Mouse (Mus musculus): ENCODE results near the gene Mfap3.

The Mfap3 gene

DNA sequence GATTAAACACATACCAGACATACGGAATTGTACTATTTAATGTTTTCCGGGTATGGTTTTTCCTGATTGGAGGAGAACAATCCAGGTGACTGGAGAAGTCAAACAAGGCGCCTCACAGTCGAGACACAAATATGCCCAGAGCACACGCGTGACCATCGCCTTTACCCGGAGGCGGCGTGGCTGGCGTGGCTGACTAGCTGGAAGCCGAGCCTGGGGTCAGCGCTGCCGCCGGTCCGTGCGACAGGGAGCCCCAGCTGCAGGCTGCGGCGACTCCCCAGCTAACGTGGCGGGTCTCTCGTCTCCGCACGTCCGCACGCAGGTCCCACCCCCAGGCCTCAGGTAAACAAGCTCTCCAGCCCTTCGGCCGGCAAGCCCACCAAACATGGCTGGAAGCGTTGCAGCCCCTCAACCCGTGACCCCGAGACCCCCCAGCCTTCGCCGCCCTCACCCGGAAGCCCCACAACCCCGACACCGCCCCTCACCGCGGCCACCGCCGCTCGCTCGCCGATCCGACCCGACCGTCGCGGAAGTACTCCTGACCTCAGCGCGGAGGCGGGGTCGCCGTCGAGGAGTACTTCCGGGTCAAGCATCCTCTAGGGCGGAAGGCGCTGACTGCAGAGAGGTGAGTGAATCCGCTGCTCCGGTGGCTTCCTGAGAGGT, at the start of gene Mfap3, which contains the start of gene Fam114a2:
Mfap3 (plus strand) TSS at position 574 of the 660 bp plus-strand sequence.
Fam114a2 (minus strand) TSS at position 527 of the 660 bp plus-strand sequence.
- ChIA-PET POLR2A (interaction anchor here in 3 of 4 experiments (0.6 to 3.4 kb wide), 23 partner anchors 10 to 1446 kb away, joined by 3 to 22 read pairs (median 3); no protein-coding TSS in a partner anchor), CTCF (interaction anchor here in 1 of 4 experiments (0.8 to 1.5 kb wide), 2 partner anchors 30 to 260 kb away, joined by 3 to 4 read pairs; no protein-coding TSS in a partner anchor)

DNA sequence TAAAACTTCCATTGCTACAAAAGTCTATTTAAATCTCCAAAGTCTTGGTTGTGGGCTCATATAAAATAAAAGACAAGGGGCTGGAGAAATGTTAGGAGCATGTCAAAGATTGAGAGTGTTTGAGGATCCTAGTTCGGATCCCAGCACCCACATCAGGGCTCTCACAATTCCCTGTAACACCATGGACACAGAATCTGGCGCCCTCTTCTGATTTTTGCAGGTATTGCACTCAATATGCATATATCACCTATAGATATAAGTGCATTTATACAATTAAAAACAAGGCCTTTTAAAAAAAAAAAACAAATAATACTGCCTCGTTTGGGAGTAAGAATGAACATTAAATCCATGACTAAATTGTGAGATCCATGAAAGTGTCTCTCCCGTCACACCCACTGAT, 49.8 kb upstream of the Mfap3 start:
- ChIA-PET CTCF (no interaction called here), POLR2A (no interaction called here)

DNA sequence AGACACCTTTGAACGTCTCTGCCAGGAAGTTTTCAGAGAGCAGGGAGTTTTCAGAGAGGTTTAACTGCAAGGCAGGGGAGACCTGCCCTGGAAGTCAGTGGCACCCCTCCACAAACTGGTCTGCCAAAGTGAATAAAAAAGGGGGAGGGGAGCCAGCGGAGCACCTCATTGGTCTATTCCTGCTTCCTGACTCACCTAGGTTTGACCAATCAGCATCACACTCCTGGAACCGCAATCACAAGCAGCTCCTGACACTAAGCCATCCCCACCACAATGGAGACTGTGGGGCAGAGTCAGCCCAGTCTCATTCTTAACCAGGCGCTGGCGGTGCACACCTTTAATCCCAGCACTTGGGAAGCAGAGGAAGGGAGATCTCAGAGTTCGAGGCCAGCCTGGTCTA, 48.4 kb upstream of the Mfap3 start:
- CTCF ChIA-PET: interaction anchor here in 2 of 4 experiments (0.6 to 1.4 kb wide), 6 partner anchors 12 to 1339 kb away, joined by 3 to 4 read pairs (median 4); no protein-coding TSS in a partner anchor
- POLR2A ChIA-PET: interaction anchor here in 1 of 4 experiments (0.6 kb wide), 1 partner anchor 408 kb away, joined by 4 read pairs; no protein-coding TSS in a partner anchor

DNA sequence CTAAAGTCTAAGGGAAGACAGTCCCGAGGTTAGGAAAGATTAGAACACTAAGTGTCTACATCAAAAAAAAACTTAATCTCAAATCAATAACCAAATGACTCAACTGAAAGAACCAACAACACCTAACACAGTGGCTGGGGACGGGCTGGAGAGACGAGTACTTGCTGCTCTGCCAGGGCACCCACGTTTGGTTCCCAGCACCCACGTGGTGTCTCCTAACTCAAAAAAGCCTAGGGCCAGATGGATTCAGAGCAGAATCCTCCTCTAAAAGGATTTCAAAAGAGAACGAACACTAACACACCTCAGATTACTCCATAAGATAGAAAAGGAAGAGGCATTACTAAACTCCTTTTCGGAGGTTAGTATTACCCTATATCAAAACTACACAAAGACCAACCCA, 47.5 kb upstream of the Mfap3 start:
- POLR2A ChIA-PET: no interaction called here

DNA sequence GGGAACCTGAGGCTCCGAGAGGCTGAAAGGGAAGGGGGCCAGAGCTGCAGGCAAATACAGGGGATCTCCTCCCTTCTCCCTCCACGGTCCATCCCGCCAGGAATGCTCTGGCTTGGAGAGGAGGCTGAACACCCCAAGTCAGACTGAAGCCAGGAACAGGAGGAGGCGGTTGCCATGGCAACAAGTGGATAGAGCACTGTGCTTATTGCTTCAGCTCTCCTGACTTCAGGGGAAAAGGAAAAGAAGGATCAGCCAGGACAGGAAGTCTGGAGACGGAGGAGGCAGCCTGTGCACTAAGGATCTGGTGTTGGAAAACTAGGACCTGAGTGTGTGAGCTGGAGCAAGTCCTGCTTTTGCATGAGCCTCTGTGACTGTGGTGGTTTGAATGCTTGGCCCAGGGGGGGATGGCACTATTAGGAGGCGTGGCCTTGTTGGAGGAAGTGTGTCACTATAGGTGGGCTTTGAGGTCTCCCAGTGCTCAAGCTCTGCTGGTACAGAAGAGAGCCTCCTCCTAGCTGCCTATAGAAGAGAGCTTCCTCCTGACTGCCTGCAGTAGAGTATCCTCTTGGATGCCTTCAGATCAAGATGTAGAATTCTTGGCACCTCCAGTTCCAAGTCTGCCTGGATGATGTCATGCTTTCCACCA, 44.0 kb upstream of the Mfap3 start:
- ChIA-PET POLR2A (interaction anchor here in 1 of 4 experiments (0.7 to 1.2 kb wide), 2 partner anchors 28 to 304 kb away, joined by 3 to 5 read pairs; no protein-coding TSS in a partner anchor), CTCF (interaction anchor here in 3 of 4 experiments (0.5 to 1.0 kb wide), 4 partner anchors 92 to 582 kb away, joined by 3 to 4 read pairs (median 3); no protein-coding TSS in a partner anchor)

More for the DNA sequence above, 47.5 kb upstream of the Mfap3 start:
- CTCF ChIA-PET: no interaction called here

DNA sequence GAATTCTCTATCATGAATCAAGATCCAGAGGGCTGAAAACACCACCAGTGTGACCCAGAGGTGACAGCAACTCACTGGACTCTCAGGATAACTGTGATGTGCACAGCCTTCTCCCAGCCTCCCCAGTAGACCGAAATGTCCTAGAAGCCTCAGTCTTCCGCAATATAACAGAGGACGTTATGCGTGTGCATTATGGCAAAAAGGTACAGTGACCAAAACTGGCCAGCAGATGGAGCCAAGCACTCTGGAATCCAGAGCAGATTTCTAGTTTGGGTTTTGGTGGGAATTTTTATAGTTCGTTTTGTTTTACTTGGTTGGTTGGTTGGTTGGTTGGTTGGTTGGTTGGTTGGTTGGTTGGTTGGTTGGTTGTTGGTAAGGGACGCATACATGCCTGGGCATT, 43.3 kb upstream of the Mfap3 start:
- CTCF ChIA-PET: interaction anchor here in 3 of 4 experiments (0.5 to 1.2 kb wide), 8 partner anchors 40 to 460 kb away, joined by 3 to 6 read pairs (median 4); no protein-coding TSS in a partner anchor
- POLR2A ChIA-PET: no interaction called here

DNA sequence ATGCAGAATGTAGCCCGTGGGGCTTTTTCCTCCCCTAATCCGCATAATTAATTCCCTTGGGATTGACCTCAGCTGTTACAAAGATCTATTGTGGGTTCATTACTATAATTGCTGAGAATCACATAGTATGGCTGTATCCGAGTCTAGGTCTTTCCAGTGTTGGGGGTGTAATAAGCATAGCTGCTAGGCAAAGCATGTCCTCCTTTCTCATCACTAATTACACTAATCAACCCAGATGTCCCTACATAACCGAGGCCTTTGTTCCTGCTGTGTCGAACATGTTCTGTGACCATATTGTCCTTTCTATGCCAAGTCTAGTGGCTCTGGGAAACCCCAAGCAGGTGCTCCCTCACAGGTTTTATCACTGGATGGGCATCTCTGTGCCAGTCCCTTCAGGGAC, 40.4 kb upstream of the Mfap3 start:
- ChIA-PET POLR2A (interaction anchor here in 1 of 4 experiments (0.7 kb wide), 1 partner anchor 189 kb away, joined by 3 read pairs; no protein-coding TSS in a partner anchor), CTCF (interaction anchor here in 1 of 4 experiments (1.6 kb wide), 1 partner anchor 269 kb away, joined by 3 read pairs; no protein-coding TSS in a partner anchor)

DNA sequence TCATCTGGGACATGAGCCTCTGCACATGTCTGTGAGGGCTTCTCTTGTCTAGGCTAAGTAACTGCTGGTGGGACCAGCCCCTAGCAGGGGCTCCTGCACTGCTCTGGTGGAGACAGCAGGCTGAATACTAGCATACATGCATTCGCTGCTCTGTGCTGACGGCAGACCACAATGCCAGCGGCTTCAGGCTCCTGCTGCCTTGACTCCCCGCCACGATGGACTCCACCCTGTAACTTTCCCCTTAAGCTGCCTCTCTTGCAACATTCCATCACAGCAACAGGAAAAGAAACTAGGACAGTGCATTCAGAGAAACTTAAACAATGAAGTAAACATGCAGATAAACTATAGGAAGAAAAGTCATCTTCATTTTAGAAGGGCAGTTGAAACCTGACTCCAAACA, 30.0 kb upstream of the Mfap3 start:
- ChIA-PET POLR2A (interaction anchor here in 1 of 4 experiments (1.0 kb wide), 1 partner anchor 9 kb away, joined by 3 read pairs; no protein-coding TSS in a partner anchor), CTCF (no interaction called here)

DNA sequence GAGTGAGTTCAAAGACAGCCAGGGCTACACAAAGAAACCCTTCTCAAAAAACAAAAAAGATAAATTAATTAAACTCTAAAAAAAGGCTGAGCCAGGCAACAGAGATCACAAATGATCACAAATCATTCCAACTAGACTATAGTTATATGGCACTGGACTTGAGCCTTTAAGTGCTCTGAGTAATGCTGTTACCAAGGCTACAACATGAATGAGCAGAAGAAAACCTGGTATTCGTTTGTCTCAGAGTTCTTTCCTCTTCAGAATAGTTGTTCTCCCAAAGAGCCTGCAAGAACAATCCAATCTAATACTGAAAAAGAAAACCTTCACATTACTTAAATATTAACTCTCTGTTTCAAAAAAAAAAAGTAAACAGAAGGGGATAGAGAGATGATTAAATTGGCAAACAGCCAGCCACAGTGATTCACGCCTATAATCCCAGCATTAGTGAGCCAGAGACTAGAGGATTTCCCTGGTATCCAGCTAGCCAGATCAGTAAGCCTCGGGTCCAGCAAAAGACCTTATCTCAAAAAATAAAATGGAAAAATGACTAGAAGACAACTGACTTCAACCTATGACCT, 21.9 kb upstream of the Mfap3 start:
- CTCF ChIA-PET: no interaction called here
- POLR2A ChIA-PET: interaction anchor here in 1 of 4 experiments (0.6 to 2.2 kb wide), 6 partner anchors 8 to 155 kb away, joined by 3 to 10 read pairs (median 7); no protein-coding TSS in a partner anchor

DNA sequence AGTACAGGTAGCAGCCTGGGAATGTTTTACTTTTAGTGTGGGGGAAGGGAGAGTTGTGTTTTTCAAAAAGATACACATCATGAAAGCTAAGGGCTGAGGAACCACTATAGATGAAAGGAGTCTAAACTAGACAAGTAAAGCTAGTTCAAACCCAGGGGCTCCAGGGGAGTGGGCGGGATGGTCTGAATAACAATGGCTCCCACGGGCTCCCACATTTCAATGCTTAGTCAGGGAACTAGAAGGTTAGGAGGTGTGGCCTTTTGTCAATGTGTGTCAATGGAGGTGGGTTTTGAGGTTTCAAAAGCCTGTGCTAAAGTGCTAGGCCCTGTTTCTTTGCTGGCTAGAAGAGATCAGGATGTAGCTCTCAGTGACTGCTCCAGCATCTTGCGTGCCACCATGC, 20.8 kb upstream of the Mfap3 start:
- ChIA-PET POLR2A (interaction anchor here in 3 of 4 experiments (0.5 to 2.2 kb wide), 10 partner anchors 9 to 306 kb away, joined by 3 to 10 read pairs (median 6); partner anchors contain the start of genes Fam114a2 (in 2 of the 3) and Mfap3 (in 2 of the 3)), CTCF (no interaction called here)

DNA sequence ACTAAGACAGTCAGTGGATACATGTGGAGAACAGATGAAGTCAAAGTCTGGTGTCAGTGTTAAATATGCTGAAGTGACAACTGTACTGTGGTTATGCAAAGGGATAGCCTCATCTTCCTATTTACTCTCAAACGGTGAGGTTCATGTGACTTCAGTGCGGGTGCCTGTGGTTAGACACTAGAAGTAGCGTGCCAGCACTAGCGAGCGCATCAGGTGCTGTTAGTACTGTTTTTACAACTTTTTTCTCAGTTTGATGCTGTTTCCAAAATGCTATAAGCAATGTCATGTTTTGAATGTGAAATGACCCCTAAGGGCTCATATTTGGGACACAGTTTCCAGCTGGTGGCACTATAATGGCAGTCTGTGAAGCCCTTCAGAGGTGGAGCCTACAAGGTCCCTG, 20.2 kb upstream of the Mfap3 start:
- CTCF ChIA-PET: no interaction called here
- POLR2A ChIA-PET: interaction anchor here in 2 of 4 experiments (0.5 to 2.2 kb wide), 10 partner anchors 11 to 306 kb away, joined by 3 to 10 read pairs (median 4); partner anchors contain the start of genes Fam114a2 (in 1 of the 2) and Mfap3 (in 1 of the 2)

DNA sequence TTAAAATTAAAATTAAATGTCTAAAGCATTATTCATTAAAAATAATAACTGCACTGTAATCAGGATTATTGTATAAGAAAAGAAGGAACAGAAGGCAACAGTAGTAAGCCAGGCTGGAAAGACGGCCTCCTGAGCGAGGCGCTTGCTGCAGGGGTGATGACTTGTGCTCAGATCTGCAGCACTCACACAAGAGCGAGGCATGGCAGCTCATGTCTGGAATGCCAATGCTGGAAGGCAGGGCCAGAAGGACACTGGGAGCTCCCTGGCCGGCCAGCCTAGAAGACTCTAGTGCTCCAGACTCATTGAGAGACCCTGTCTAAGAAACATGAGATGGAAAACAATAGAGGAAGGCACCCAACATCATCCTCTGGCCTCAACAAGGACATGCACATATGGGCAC, 15.3 kb upstream of the Mfap3 start:
- ChIA-PET CTCF (interaction anchor here in 1 of 4 experiments (0.6 kb wide), 1 partner anchor 218 kb away, joined by 3 read pairs; no protein-coding TSS in a partner anchor), POLR2A (interaction anchor here in 2 of 4 experiments (0.6 to 2.9 kb wide), 5 partner anchors 9 to 29 kb away, joined by 3 to 12 read pairs (median 5); partner anchors contain the start of genes Fam114a2 (in 1 of the 2) and Mfap3 (in 1 of the 2))

DNA sequence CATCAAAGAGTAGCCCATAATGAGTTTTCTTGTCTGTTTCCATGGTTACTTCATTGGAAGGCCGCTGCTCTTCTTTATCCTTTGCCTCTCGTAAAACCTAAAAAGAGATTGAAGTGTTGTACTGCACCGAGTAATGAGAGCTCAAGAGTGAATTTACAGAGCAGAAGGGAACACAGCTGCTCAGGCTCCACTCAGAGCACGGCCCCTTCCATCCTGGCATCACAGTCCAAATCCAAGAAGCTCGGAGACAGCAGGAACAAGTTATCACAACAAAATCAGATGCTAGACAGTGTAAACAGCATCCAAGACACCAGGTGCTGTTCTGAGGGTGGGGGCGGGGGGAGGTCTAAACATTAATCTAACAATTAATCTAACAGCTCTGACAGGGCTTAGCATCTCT, 11.6 kb upstream of the Mfap3 start:
- ChIA-PET CTCF (no interaction called here), POLR2A (interaction anchor here in 1 of 4 experiments (0.6 to 1.0 kb wide), 3 partner anchors 11 to 169 kb away, joined by 3 to 4 read pairs (median 3); no protein-coding TSS in a partner anchor)

DNA sequence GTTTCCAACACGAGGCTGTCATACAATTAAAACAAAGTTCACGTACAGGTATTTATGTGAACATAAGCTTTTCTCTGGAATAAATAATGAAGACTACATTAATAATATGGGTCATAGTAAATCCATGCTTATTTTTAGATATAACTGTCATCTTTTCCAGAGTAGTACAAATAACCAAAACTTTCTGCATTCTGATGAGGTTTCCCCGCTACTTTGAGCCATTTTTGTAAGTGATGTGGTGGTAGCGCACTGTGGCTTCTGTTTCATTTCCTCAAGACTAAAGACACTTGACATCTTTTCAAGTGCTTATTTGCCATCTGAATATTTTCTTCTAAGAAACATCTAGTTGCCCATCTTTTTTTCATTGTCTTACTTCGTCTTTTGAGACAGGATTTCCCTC, 3.2 kb upstream of the Mfap3 start:
- CTCF ChIA-PET: interaction anchor here in 1 of 4 experiments (0.6 kb wide), 1 partner anchor 40 kb away, joined by 6 read pairs; no protein-coding TSS in a partner anchor

DNA sequence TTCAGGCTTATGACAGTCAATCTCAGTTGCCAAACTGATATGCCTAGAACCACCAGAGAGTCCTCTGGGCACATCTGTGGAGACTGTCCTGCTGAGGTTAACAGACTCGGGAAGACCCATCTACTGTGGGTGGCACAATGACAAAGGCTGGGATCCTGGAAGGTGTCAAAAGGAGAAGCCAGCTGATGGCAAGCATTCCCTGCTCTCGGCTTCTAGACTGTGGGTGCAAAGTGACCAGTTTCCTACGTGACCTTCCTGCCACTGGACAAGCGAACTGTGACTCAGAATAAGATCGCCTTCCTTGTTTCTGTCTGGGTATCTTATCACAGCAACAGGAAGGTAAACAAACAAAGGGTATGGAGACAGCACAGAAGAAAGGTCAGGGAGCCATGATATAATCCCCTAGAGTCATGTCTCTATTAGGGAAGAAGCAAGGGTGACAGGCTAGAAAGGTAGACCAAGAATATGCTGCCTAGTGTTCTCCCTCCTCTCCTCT, 1.5 kb upstream of the Mfap3 start:
- ChIA-PET POLR2A (interaction anchor here in 1 of 4 experiments (1.5 to 3.4 kb wide), 7 partner anchors 12 to 52 kb away, joined by 3 to 22 read pairs (median 8); no protein-coding TSS in a partner anchor), CTCF (interaction anchor here in 1 of 4 experiments (0.6 kb wide), 1 partner anchor 297 kb away, joined by 5 read pairs; no protein-coding TSS in a partner anchor)

More for the DNA sequence above, 3.2 kb upstream of the Mfap3 start:
- POLR2A ChIA-PET: interaction anchor here in 2 of 4 experiments (0.6 to 1.1 kb wide), 2 partner anchors 17 to 23 kb away, joined by 3 read pairs; no protein-coding TSS in a partner anchor

DNA sequence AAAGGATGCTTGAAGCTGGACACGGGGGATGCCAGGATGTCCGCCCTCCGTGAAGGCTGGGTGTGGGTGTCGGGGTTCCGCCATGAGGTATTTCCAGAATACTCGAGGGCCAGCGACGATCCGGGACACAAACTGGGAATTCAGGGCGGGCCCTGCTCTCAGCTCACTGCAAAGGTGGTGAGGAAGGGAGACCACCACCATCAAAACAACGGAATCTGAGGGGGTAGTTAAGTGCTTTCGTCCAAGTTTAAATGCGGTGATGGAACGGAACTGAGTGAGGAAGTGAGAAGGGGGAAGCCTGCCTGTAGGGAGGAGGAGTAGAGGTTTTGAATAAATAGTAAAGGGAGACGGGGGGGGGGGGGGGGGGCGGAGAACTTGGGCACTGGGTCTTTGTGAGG, 286 bp downstream of the Mfap3 start:
- POLR2A ChIA-PET: interaction anchor here (0.6 to 3.4 kb wide), 22 partner anchors 10 to 1459 kb away, joined by 3 to 22 read pairs (median 4); partner anchors contain the start of gene Trim11 (in 1 of the 4)
- CTCF ChIA-PET: interaction anchor here in 1 of 4 experiments (0.8 to 1.5 kb wide), 2 partner anchors 30 to 260 kb away, joined by 3 to 4 read pairs; no protein-coding TSS in a partner anchor

DNA sequence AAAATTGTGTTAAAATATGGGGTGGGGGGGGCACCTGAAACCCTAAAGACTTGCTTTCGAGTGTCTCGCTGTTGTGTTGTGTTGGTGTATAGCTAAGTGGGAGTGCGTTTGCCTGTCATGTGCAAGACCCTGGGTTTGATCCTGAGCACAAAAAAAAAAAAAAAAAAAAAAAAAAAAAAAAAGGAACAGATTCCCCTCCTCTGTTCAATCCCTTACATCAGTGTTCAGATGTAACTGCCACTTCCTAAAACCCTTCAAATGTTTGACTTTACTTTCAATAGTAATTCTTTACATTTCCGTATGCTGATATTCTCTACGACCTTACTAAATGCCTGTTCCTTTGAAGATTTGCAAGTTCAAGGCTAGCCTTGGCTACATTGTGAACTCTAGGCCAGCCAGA, 840 bp downstream of the Mfap3 start:
- ChIA-PET CTCF (interaction anchor here in 1 of 4 experiments (0.8 kb wide), 1 partner anchor 29 kb away, joined by 3 read pairs; no protein-coding TSS in a partner anchor), POLR2A (interaction anchor here in 3 of 4 experiments (0.6 to 3.4 kb wide), 14 partner anchors 10 to 1459 kb away, joined by 3 to 22 read pairs (median 5); partner anchors contain the start of gene Trim11 (in 1 of the 3))

DNA sequence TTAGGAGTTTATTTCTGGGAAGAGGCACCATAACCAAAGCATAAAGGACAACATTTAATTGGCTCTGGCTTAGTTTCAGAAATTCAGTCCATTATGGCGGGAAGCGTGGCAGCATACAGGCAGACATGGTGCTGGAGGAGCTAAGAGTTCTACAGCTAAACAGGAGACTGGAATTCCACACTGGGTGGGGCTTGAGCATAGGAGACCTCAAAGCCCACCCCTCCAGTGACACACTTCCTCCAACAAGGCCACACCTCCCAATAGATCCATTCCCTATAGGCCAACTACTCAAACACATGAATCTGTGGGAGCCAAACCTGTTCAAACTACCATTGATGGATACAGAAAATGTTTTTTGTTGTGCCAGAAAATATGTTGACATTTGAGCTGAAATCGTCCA, 2.7 kb downstream of the Mfap3 start:
- POLR2A ChIA-PET: interaction anchor here in 2 of 4 experiments (1.3 to 2.4 kb wide), 7 partner anchors 9 to 176 kb away, joined by 4 to 12 read pairs (median 4); no protein-coding TSS in a partner anchor
- CTCF ChIA-PET: no interaction called here
